Mouse (Mus musculus) stomach, postnatal 0 days (tissue): ENCODE measurements at regions not wholly inside any gene's neighbourhood (a gene's known extent, or its start where the extent isn't known, plus 50 kb on each side); places are given as distances from the start of the nearest gene placed in this dataset.
"Not testable (repeated sequence)": the region's sequence is repeated elsewhere in the genome, so short reads cannot be mapped to it uniquely, and the experiment has no call there.

Experiments used
- ATAC-seq: fragments of 200-750 bp; cut with Nextera tagmentation; 2 replicates; pipeline ENCODE4 v1.8.0; 2017; ENCODE audit not compliant: low FRiP score, low TSS enrichment
- DNase-seq: peaks from one replicate; pipeline ENCODE4 v3.0.0-alpha.2; 2016; ENCODE audit warnings: low spot score
- H3K27ac ChIP-seq: fragments of 300-500 bp; sonication (generic); replicated peaks from 2 replicates; pipeline ENCODE4 v1.5.1; 2014; ENCODE audit warnings: mild to moderate bottlenecking, control low read depth
- H3K27me3 ChIP-seq: fragments of 300-500 bp; sonication (generic); 2 replicates; pipeline ENCODE4 v1.6.1; 2014; ENCODE audit warnings: low read length; ENCODE audit not compliant: control insufficient read depth, insufficient read depth
- H3K36me3 ChIP-seq: fragments of 300-500 bp; sonication (generic); 2 replicates; pipeline ENCODE4 v1.6.1; 2014; ENCODE audit warnings: low read length, mixed read lengths; ENCODE audit not compliant: control insufficient read depth, insufficient read depth
- H3K4me1 ChIP-seq: fragments of 300-500 bp; sonication (generic); replicated peaks from 2 replicates; pipeline ENCODE4 v1.6.1; 2014; ENCODE audit warnings: antibody characterized with exemption; ENCODE audit not compliant: control insufficient read depth, insufficient read depth
- H3K4me2 ChIP-seq: fragments of 300-500 bp; sonication (generic); replicated peaks from 2 replicates; pipeline ENCODE4 v1.6.1; 2014; ENCODE audit warnings: low read depth, mild to moderate bottlenecking, control low read depth, moderate library complexity
- H3K4me3 ChIP-seq: fragments of 300-500 bp; sonication (generic); 2 replicates; pipeline ENCODE4 v1.5.1; 2014; ENCODE audit warnings: low read depth, low read length, control low read depth
- H3K9ac ChIP-seq: fragments of 300-500 bp; sonication (generic); 2 replicates; pipeline ENCODE4 v1.6.1; 2014; ENCODE audit warnings: mild to moderate bottlenecking, low read length, control low read depth, mixed read lengths
- H3K9me3 ChIP-seq: fragments of 300-500 bp; sonication (generic); 2 replicates; pipeline ENCODE4 v1.6.1; 2016; ENCODE audit warnings: low read length; ENCODE audit not compliant: control insufficient read depth
- CTCF ChIP-seq: IDR thresholded peaks from 2 replicates; pipeline ENCODE4 v1.5.1; 2016; ENCODE audit warnings: antibody characterized with exemption, low read depth, mild to moderate bottlenecking, moderate library complexity
- EP300 ChIP-seq: optimal IDR thresholded peaks from 2 replicates; pipeline ENCODE3; 2016; ENCODE audit warnings: antibody characterized with exemption
- WGBS: fragments of 180-500 bp; shearing (Covaris S2); extraction: QIAGEN DNeasy Blood & Tissue Kit; methylation state at CpG from one replicate; pipeline ENCODE4 v1.1.7; 2014; 5-methylcytosine and 5-hydroxymethylcytosine counted together

DNA sequence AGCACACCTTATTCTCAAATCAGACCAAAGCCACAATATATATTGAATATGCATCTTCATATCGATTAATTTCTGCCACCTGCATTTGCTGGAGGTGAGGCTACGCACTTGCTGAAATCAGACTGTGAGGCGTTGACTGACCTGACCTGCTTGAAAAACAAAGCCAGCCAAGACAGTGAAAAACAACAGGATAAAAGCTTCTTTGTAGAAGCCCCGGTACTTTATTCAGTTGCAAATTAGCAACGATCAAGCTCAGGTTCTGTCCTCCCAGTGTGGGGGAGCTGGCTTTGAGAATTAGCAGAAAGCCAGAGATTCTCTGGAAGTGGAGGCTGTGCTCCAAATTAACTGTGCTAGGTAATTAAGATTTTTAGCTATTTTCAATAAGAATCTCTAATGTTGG, 100.6 kb downstream of the Vmn2r79 start:
- Histone ChIP-seq H3K4me1 (no peaks in the 10 kb centered on the region), H3K27ac (no peak overlapping the region), H3K4me3 (no peak overlapping the region), H3K27me3 (no peaks in the 10 kb centered on the region), H3K9ac (no peak overlapping the region), H3K36me3 (no peaks in the 10 kb centered on the region), H3K9me3 (no peaks in the 10 kb centered on the region), H3K4me2 (no peak overlapping the region)
- WGBS = 84% methylated on average over 5 of the region's 5 CpGs
- DNase-seq = no peak
- ATAC-seq = no peak
- TF ChIP-seq EP300 (no peak), CTCF (no peak)

DNA sequence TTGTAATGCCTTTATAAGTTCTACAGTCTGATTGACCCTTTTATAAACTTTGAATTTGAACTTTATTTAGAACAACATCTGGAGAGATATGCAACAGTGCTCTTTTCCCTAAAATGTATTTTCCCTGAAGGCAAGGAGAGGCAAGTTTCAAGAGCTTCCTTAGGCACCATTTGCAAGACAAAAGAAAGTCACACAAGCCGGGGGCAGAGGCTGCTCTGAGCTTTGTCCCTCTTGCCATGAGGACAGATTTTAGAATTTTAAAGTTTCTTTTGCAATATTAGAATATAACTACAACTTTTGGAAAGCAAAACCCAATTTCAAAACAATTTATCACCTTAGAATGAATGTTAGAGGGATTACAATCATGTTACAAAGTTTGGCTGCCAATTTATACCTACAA, 103.7 kb downstream of the Vmn2r79 start:
- not testable (repeated sequence) for DNase-seq, H3K9ac ChIP-seq, ATAC-seq, H3K4me1 ChIP-seq, H3K27ac ChIP-seq, H3K4me3 ChIP-seq, H3K36me3 ChIP-seq, H3K4me2 ChIP-seq, H3K9me3 ChIP-seq, H3K27me3 ChIP-seq
- 47% methylated on average over 1 of the region's 1 CpGs for WGBS

- H3K27me3 ChIP-seq, H3K9ac ChIP-seq, H3K4me3 ChIP-seq, ATAC-seq, H3K4me1 ChIP-seq, H3K27ac ChIP-seq, H3K36me3 ChIP-seq, H3K4me2 ChIP-seq, DNase-seq, H3K9me3 ChIP-seq: not testable (repeated sequence)
Observed at GRCm38 (mm10) chr7:87100377-87100776, 104.5 kb downstream of the Vmn2r79 start.

DNA sequence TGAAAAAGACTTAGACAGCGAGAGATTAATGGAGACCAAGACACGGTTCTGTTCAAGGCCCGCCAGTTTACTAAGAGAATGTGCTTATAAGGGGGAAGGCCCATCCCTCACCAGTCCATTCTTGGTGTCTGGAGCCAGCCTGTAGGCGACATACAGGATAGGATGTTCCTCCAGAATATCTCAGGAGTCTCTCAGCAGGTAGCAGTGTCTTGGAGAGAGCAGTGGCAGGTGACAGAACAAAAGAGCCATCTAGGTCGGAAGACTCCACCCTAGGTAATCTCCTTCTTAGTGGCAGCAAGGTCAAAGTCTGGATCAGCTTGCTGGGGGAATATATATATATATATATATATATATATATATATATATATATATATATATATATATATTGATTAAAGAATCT, 105.4 kb downstream of the Vmn2r79 start:
- not testable (repeated sequence) for H3K4me2 ChIP-seq, H3K27ac ChIP-seq, DNase-seq, H3K4me1 ChIP-seq, H3K9me3 ChIP-seq, H3K36me3 ChIP-seq, H3K27me3 ChIP-seq, H3K4me3 ChIP-seq, ATAC-seq, H3K9ac ChIP-seq
- 77% methylated on average over 5 of the region's 5 CpGs for WGBS

DNA sequence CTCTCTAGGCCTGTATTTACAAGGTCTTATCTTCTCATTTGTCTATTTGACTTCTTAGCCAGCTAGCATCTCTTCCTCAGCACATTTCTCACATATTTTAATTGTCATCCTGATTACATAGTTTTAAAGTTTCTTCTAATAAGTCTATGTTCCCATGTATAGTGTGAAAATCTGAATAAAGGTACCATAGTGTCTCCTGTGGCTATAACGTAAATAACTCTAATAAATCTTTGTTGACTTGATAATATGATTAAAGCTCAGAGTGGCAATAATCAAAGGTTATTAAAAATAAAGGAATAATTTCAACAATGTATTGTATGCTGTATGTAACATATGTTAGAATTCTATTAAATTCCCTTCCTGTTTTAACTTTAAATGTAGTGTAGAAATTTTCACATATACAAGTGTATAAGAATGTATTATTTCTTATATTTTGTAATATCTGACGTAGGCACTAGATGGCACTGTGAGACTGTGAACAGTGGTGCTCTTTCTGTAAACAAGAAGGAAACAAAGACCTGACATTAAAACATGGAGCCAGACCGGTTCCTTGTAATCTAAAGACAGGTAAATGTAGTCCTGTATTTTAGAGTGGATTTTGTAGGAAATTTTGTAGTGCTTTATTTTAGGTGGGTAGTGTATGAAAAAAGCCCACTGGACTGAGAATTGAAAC, 114.5 kb downstream of the Vmn2r79 start:
- H3K9me3 ChIP-seq = no peaks in the 10 kb centered on the region
- DNase-seq (no peak), ATAC-seq (no peak)
- H3K4me2 ChIP-seq = no peak overlapping the region
- H3K4me1 ChIP-seq = no peaks in the 10 kb centered on the region
- WGBS = 29% methylated on average over 3 of the region's 3 CpGs
- no peak overlapping the region for H3K27ac ChIP-seq
- no peaks in the 10 kb centered on the region for H3K36me3 ChIP-seq
- TF ChIP-seq CTCF (peak; percentile 84), EP300 (no peak)
- H3K27me3 ChIP-seq = no peaks in the 10 kb centered on the region
- no peak overlapping the region for H3K9ac ChIP-seq
- no peak overlapping the region for H3K4me3 ChIP-seq

DNA sequence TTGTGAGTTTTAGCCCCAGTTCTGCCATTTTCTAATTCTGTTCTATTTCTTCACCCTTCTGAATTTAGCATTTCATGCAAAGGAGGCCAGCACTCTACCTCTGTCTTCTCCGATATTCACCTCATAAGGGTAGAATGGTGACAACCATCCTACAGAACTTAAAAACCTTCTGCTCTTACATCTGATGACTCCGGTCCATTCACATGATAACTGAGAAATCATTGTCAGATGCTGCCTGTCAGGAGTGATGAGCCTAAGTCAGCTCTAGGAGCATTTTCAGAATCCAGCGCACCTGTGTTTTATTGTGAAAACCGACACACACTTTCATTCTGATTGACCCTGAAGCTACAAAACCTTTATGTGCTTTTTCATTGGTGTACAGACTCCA, 115.1 kb downstream of the Vmn2r79 start:
- H3K4me3 ChIP-seq = no peak overlapping the region
- no peak for ATAC-seq
- TF ChIP-seq CTCF (no peak), EP300 (no peak)
- no peak overlapping the region for H3K27ac ChIP-seq
- no peaks in the 10 kb centered on the region for H3K4me1 ChIP-seq
- 71% methylated on average over 4 of the region's 4 CpGs for WGBS
- H3K9ac ChIP-seq = no peak overlapping the region
- H3K4me2 ChIP-seq = no peak overlapping the region
- H3K27me3 ChIP-seq = no peaks in the 10 kb centered on the region
- H3K9me3 ChIP-seq = no peaks in the 10 kb centered on the region
- H3K36me3 ChIP-seq = no peaks in the 10 kb centered on the region
- no peak for DNase-seq
